Mouse (Mus musculus): ENCODE measurements around the gene Nek5. TPM values are rescaled to one million over a fixed set of nuclear protein-coding genes. Genes with fewer than 3 reads are reported as not detected.
A peak's percentile ranks its signal among the peaks of the same experiment; 100 is the strongest.
"Not testable (repeated sequence)": the region's sequence is repeated elsewhere in the genome, so short reads cannot be mapped to it uniquely, and the experiment has no call there.

The Nek5 gene
- total and polyA plus RNA-seq, 3 experiments: 0.23 TPM; not detected in 2

- intact Hi-C loops (cut with DNase I): no loop called here
- no peak overlapping the region for H3K27ac ChIP-seq
- DNase-seq: no peak
- no peaks in the 10 kb centered on the region for H3K36me3 ChIP-seq (ENCODE audit: control insufficient read depth, insufficient read depth, low read length)
- no peak overlapping the region for H3K4me3 ChIP-seq
- TF ChIP-seq EP300 (IDR thresholded peaks at IDR 0.05; ENCODE audit: insufficient read depth, low read depth, low read length) (no peak), POLR2A (IDR thresholded peaks at IDR 0.05; ENCODE audit: insufficient read depth, low read depth, low read length) (no peak), CTCF (IDR thresholded peaks at IDR 0.05) (no peak)
- no peaks in the 10 kb centered on the region for H3K27me3 ChIP-seq (ENCODE audit: control insufficient read depth, insufficient read depth, low read length)
- WGBS: 71% methylated on average over 1 of the region's 1 CpGs
- H3K9ac ChIP-seq (ENCODE audit: low read depth, low read length): no peak overlapping the region
- H3K4me1 ChIP-seq (ENCODE audit: control insufficient read depth, insufficient read depth, low read length): no peaks in the 10 kb centered on the region
- no peaks in the 10 kb centered on the region for H3K79me2 ChIP-seq (replicated peaks; ENCODE audit: control insufficient read depth, insufficient read depth, low read length)
These were observed 19.1 kb upstream of the Nek5 start for GRCm38 (mm10) chr8:22143764-22144491.

GRCm38 (mm10) chr8:22142592-22142991 lies 17.7 kb upstream of the Nek5 start:
- no peak for TF ChIP-seq EP300 (IDR thresholded peaks at IDR 0.05; ENCODE audit: insufficient read depth, low read depth, low read length)
- no peak for TF ChIP-seq POLR2A (IDR thresholded peaks at IDR 0.05; ENCODE audit: insufficient read depth, low read depth, low read length)
- no peak for TF ChIP-seq CTCF (IDR thresholded peaks at IDR 0.05)
- Histone ChIP-seq H3K27me3 (ENCODE audit: control insufficient read depth, insufficient read depth, low read length) (no peaks in the 10 kb centered on the region), H3K79me2 (replicated peaks; ENCODE audit: control insufficient read depth, insufficient read depth, low read length) (no peaks in the 10 kb centered on the region), H3K36me3 (ENCODE audit: control insufficient read depth, insufficient read depth, low read length) (no peaks in the 10 kb centered on the region), H3K27ac (no peak overlapping the region), H3K4me1 (ENCODE audit: control insufficient read depth, insufficient read depth, low read length) (no peaks in the 10 kb centered on the region), H3K4me3 (no peak overlapping the region), H3K9ac (ENCODE audit: low read depth, low read length) (no peak overlapping the region)
- intact Hi-C loops (cut with DNase I): no loop called here
- WGBS: 82% methylated on average over 4 of the region's 4 CpGs
- no peak for DNase-seq

- Histone ChIP-seq H3K4me1 (ENCODE audit: control insufficient read depth, insufficient read depth, low read length) (no peaks in the 10 kb centered on the region), H3K79me2 (replicated peaks; ENCODE audit: control insufficient read depth, insufficient read depth, low read length) (no peaks in the 10 kb centered on the region), H3K36me3 (ENCODE audit: control insufficient read depth, insufficient read depth, low read length) (no peaks in the 10 kb centered on the region), H3K4me3 (no peak overlapping the region), H3K9ac (ENCODE audit: low read depth, low read length) (no peak overlapping the region), H3K27me3 (ENCODE audit: control insufficient read depth, insufficient read depth, low read length) (no peaks in the 10 kb centered on the region), H3K27ac (no peak overlapping the region)
- TF ChIP-seq POLR2A (IDR thresholded peaks at IDR 0.05; ENCODE audit: insufficient read depth, low read depth, low read length) (no peak), CTCF (IDR thresholded peaks at IDR 0.05) (no peak), EP300 (IDR thresholded peaks at IDR 0.05; ENCODE audit: insufficient read depth, low read depth, low read length) (no peak)
- intact Hi-C loops (cut with DNase I): no loop called here
- no peak for DNase-seq
- WGBS: 67% methylated on average over 4 of the region's 4 CpGs
These were observed 17.1 kb upstream of the Nek5 start for GRCm38 (mm10) chr8:22141836-22142385.

- H3K4me1 ChIP-seq (ENCODE audit: control insufficient read depth, insufficient read depth, low read length); intact Hi-C loops (cut with DNase I); H3K79me2 ChIP-seq (replicated peaks; ENCODE audit: control insufficient read depth, insufficient read depth, low read length); H3K27me3 ChIP-seq (ENCODE audit: control insufficient read depth, insufficient read depth, low read length); H3K9ac ChIP-seq (ENCODE audit: low read depth, low read length); H3K4me3 ChIP-seq; H3K36me3 ChIP-seq (ENCODE audit: control insufficient read depth, insufficient read depth, low read length): not testable (repeated sequence)
- H3K27ac ChIP-seq: peak overlapping the region; percentile 8
- DNase-seq: peak; percentile 39 to 62
- 58% methylated on average over 9 of the region's 9 CpGs for WGBS
- 0 out of 2 replicates have a peak, but pooled peaks have one; percentile 40 for TF ChIP-seq EP300 (IDR thresholded peaks at IDR 0.05; ENCODE audit: insufficient read depth, low read depth, low read length)
These were observed 11.6 kb upstream of the Nek5 start for GRCm38 (mm10) chr8:22136462-22136861.

GRCm38 (mm10) chr8:22134750-22135135 lies 9.9 kb upstream of the Nek5 start:
- no peak for DNase-seq
- 78% methylated on average over 5 of the region's 5 CpGs for WGBS
- Histone ChIP-seq H3K27ac (no peak overlapping the region), H3K27me3 (ENCODE audit: control insufficient read depth, insufficient read depth, low read length) (no peaks in the 10 kb centered on the region), H3K4me1 (ENCODE audit: control insufficient read depth, insufficient read depth, low read length) (no peaks in the 10 kb centered on the region), H3K9ac (ENCODE audit: low read depth, low read length) (no peak overlapping the region), H3K4me3 (no peak overlapping the region), H3K36me3 (ENCODE audit: control insufficient read depth, insufficient read depth, low read length) (no peaks in the 10 kb centered on the region; the same call in 1 of the 2 replicates), H3K79me2 (replicated peaks; ENCODE audit: control insufficient read depth, insufficient read depth, low read length) (no peaks in the 10 kb centered on the region)
- TF ChIP-seq CTCF (IDR thresholded peaks at IDR 0.05) (no peak), POLR2A (IDR thresholded peaks at IDR 0.05; ENCODE audit: insufficient read depth, low read depth, low read length) (no peak), EP300 (IDR thresholded peaks at IDR 0.05; ENCODE audit: insufficient read depth, low read depth, low read length) (no peak)
- intact Hi-C loops (cut with DNase I): no loop called here

- no peak overlapping the region for H3K27ac ChIP-seq
- no peaks in the 10 kb centered on the region for H3K27me3 ChIP-seq (ENCODE audit: control insufficient read depth, insufficient read depth, low read length)
- TF ChIP-seq CTCF (IDR thresholded peaks at IDR 0.05) (no peak), POLR2A (IDR thresholded peaks at IDR 0.05; ENCODE audit: insufficient read depth, low read depth, low read length) (no peak), EP300 (IDR thresholded peaks at IDR 0.05; ENCODE audit: insufficient read depth, low read depth, low read length) (no peak)
- intact Hi-C loops (cut with DNase I): no loop called here
- no peak overlapping the region for H3K4me3 ChIP-seq
- H3K36me3 ChIP-seq (ENCODE audit: control insufficient read depth, insufficient read depth, low read length): no peaks in the 10 kb centered on the region; the same call in 1 of the 2 replicates
- H3K79me2 ChIP-seq (replicated peaks; ENCODE audit: control insufficient read depth, insufficient read depth, low read length): no peaks in the 10 kb centered on the region
- 91% methylated on average over 7 of the region's 7 CpGs for WGBS
- no peak for DNase-seq
- no peaks in the 10 kb centered on the region for H3K4me1 ChIP-seq (ENCODE audit: control insufficient read depth, insufficient read depth, low read length)
- no peak overlapping the region for H3K9ac ChIP-seq (ENCODE audit: low read depth, low read length)
These were observed 9.4 kb upstream of the Nek5 start for GRCm38 (mm10) chr8:22134078-22134749.

Data from heart, adult 2 months (tissue).